Mouse (Mus musculus) 3134 (cell line): ENCODE data around the gene Sorbs2.

Experiments used
- DNase-seq: peaks from one replicate; pipeline ENCODE4 v3.0.0-alpha.2; 2011; ENCODE audit warnings: low spot score; ENCODE audit not compliant: insufficient read length; ENCODE audit errors: extremely low read depth

Gene Sorbs2

DNA sequence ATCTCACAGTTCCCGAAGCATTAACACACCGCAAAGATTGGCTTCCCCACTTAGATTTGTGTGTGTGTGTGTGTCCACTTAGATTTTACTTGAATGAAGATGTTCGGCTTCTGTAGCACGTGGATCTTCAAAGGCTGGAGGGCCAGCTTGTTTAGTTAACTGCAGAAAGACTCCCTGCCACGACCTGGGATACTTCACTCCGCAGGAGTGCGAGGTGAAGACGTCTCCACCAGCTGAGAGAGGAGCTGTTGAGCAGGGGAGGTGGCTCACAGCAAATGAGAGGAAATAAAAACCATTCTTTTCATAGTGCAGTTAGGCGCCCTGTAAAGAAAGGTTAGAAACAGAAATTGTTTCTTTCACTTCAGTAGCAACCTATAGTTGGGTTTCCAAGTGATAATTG is 107.5 kb downstream of the Sorbs2 start:
- DNase-seq: no peak

DNA sequence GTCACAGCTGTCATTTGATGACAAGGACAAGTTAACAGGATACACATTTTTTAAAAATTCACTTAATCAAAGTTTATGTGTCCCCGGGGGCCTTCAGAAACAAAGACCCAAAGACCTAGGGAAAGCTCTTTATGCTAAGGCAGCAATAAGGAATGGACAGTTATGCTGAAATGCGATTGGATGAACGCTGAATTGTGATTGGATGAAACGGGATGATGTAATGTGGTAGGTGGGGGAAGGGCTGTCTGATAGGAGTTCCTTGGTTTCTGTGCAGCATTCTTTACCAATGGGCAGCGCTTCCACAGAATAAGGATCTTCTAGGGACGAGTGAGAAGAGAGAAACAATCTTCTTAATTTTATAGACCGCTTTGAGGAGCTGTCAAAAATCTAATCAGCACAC is 108.0 kb downstream of the Sorbs2 start:
- DNase-seq: no peak

DNA sequence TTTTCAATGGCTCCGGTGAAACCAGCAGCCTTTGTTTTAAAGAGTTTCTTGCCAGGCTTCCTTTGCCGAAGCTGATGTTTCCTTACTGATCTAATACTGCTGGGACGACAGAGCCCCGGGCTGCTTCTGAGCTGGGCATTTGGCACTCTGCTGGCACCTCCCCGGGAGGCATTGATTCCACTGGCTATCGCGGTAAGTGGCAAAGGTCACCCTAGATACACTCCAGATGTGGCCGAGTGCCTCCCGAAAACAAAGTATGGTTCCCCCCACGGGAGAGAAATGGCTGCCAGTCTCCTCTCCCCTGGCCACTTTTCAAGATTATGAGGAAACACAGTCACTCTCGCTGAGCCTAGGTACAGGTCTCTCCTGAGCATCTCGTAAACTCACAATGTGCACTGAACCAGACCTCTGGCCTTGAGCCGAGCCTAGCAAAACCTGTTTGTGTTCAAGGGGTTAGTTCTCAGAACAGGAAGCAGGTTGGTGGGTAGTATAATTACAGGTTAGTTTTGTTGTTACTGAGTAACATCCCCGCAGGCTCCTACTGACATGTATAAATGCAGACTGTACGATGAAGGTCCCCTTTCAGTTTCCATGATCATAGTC is 114.1 kb downstream of the Sorbs2 start:
- DNase-seq: no peak

DNA sequence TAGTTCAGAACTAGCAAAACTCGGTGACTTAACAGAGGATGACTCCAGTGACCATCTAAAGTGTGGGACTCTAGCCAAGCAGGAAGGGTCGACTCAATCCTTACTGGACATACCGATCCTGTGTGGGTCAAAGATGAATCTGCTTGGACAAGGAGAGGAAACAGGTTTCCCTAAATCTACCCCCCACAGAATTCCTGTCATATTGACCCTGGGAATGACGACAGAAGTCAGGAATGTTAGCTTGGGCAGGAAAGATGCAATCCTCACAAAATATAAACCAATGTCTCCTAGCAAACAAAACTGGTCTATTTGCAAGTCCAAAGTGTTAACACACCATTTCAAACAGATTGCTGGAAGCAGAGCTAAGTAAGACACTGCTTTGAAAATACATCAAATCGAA is 118.8 kb downstream of the Sorbs2 start:
- DNase-seq: peak; percentile 29

DNA sequence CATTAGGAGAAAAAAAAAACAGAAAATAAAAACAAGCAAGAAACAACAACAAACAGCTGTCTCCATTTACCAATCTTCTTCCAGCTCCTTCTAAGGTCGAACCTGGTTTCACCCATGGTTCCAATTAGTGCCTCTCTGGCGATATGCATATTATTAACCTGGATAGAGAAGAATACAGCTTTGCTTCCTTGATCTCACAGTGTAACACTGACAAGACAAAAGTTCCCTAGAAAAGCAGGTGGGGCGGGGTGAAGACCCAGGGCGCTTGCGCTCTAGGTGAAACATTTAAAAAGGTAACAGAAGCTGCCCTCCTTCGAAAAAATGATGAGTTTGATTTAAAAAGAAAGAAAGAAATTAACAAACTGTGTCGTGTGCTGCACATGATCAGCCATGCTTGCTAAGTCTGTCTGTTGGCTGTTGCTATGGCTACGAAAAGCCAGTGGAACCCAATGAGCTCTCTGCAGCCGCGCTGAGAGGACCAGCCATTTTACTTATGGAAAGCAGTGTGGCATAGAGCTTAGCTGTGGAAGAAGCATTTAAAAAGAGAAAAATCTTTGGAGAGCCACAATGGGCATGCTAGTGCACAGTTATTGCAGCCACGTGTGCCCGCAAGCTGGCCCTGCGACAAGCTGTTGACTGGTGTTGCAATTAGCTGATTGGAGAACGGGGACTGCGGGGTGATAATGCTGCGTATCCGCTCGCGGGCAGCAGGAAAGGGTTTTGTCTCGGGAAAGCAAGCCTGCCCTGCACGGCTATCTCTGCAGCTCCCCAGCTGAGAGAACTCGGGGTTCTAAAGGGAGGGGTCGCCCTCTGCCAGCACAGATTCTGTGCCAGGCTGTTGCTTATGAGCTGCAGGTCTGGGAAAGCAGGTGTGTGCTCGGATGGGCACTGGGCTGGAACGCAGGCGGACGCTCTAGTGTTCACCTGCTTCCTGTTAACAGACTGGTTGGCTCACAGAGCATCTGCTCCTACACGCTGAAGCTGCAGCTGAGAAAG is 120.0 kb downstream of the Sorbs2 start:
- DNase-seq: no peak

DNA sequence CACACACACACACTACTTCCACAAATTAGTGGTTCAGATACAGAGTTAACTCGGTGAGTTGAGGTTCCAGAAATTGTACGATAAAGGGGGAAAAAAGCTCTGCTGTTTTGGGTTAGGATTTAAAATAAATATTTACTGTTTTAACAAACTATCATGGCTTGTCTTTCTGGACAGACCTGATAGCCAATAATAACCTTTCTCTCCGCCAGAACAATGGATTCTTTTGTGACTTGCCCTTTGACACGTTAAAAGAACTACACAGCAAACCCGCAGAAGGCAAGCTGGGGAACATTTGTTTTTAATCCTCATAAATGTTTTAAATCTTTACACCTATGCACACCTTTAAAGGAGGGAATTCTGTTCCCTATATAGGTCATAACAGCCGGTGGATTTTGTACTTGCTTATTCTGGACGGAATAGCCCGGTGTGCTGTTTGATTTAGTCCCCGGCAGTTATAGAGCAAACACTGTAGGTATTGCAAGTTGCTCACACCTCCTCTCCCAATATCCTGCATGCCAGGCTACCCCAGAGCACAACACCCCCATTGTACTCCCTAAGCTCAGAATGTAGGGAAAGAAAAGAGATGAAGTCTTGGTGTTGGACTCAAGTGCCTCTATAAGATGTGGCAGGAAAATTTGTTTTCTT is 121.0 kb downstream of the Sorbs2 start:
- DNase-seq: no peak

DNA sequence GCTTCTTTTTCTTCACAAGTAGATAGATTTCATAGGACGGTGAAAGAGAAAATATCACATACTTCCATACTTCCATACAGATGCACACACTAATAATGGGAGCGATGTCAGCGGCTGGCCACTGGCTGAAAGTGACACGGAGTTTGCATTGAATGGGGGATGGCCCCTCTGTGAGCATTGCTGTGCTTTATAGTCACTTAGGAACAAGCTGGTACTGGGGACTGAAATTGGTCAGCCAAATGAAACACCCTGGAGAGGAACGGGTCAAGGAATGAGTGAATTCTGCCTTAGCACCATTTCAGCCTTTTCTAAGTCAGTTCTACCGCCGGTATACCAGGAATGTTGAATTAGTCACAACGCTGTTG is 121.5 kb downstream of the Sorbs2 start:
- no peak for DNase-seq

DNA sequence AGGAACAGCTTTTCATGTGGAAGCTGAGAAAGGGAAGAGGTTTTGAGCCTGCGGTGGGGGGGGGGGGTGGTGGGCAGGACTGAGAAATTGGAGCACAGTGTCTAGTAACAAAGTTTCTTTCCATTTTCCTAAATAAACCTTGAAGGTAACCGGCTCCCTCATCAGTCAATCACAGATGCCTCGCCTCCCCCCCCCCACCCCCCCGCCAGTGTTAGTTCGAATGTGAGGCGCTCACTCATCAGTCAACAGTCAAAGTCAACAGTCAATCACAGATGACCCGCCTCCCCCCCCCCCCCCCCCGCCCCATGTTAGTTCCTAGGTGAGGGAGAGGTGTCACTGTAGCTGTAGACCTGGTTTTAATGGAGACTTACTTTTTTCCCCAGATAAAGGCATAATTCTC is 123.4 kb downstream of the Sorbs2 start:
- no peak for DNase-seq

DNA sequence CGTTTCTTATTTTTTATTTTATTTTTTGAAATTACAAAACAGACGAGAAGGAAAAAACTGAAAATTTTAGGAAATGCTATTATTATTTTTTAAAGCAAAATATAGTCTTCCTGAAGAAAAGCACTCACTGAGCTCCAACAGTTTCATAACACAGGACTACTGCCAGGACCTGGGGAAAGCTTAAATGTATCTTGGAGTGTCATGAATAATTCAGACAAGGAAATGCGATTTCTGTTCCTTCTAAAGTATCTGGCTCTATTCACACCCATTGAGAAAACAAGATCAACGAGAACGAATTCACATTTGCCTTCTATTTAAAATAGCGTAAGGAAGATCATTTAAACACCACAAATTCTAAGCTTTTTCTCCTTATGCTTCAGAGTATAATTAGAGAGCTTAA is 127.6 kb downstream of the Sorbs2 start:
- DNase-seq: no peak

DNA sequence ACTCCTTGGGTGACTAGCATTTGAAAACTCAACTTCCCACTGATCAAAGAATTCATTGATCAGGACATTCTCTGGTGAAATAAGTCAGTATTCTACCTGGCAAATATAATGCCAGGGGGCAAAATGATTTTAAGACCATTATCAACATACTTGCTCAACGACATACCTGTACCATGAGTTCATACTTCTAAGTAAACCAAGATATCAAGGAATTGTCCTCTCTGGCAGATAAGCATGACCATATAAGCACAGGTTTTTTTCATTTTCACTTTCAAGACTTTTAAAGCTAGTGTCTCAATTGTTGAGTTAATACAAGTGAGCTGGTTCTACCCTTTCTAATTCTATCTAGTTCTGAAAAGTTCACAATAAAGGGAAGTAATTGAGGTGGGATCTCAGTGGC is 130.2 kb downstream of the Sorbs2 start:
- no peak for DNase-seq

DNA sequence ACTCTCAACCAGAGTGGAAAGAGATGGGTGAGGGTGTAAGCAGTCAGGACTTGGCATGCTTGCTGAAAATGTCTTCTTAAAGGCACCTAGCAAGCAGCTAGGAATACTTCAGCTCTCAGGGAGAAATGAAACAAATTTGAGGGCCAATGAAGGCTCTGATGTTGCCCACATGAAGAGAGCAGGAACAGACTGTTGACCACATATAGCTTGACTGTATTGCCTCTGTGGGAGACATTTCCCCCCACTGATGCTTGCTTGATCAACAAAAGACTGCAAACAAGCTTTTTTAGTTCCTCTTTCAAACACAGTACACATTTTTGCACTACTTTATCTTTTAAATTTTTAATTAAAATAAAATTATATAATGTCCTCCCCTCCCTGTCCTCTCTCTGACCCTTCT is 131.9 kb downstream of the Sorbs2 start:
- no peak for DNase-seq

DNA sequence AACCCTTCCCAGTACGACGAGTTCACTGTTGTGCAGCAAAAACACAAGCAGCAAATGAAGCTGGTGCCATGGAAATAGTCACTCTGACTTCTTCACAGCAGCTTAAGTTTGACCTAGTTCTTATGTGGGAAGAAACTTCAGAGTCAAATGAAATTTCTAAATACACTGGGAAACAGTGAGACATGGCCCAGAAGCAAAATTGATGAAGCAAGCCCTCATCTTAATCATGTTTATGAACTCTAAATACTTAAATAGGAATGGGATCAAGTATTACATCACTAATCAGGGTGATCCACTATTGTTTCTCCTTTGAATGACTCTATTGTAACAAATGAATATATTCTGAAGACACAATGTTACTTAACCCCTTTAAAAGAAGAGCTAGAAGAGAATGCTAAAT is 137.1 kb downstream of the Sorbs2 start:
- no peak for DNase-seq

DNA sequence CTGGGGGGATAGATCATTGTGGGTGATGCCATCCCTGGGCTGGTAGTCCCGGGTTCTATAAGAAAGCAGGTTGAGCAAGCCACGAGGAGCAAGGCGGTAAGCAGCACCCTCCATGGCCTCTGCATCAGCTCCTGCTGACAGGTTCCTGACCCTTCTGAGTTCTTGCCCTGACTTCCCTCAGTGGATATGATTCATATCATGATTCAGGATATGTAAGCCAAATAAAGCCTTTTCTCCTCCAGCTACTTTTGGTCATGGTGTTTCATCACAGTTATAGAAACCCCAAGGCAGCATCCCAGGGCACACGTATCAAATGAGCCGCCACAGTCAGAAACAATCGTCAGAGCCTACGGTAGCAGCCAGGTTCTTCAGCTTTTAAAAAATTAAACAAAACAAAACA is 141.5 kb downstream of the Sorbs2 start:
- DNase-seq: peak; percentile 52

DNA sequence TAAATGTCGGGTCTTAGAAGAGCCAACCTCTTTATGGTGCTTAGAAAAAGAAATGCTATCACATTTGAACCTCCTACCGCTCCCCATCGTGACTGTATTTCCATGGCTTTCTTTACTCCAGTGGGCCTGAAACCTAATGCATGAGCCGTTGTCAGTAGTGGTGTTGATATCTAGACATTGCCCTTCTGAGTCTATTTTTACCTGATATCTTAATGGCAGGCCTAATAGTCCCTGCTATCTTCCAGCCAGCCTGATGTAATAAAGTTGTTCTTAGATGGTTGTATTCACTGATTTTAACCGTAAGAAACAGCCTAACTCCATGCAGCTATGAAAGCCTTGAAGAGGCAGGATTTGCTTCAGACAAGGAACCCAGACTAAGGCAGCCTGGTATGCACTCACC is 142.4 kb downstream of the Sorbs2 start:
- no peak for DNase-seq

DNA sequence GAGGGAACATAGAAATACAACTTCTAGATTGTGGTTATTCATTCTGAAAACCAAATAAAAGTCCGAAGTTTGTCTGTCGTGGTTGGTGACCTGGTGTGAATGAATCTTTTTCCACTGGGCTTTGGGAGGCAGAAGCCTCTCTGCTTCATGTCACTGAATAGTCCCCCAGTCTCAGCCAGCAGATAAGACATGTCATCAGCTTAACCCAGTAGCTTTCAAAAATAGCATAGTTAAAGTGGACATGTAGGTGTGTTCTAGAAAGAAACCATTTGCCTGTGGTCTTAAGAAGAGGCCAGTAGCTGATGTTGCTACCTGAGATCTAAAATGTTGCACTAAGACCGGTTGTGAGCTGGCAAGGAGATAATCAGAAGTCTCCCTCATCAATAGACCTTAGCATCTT is 150.4 kb downstream of the Sorbs2 start:
- DNase-seq: no peak

DNA sequence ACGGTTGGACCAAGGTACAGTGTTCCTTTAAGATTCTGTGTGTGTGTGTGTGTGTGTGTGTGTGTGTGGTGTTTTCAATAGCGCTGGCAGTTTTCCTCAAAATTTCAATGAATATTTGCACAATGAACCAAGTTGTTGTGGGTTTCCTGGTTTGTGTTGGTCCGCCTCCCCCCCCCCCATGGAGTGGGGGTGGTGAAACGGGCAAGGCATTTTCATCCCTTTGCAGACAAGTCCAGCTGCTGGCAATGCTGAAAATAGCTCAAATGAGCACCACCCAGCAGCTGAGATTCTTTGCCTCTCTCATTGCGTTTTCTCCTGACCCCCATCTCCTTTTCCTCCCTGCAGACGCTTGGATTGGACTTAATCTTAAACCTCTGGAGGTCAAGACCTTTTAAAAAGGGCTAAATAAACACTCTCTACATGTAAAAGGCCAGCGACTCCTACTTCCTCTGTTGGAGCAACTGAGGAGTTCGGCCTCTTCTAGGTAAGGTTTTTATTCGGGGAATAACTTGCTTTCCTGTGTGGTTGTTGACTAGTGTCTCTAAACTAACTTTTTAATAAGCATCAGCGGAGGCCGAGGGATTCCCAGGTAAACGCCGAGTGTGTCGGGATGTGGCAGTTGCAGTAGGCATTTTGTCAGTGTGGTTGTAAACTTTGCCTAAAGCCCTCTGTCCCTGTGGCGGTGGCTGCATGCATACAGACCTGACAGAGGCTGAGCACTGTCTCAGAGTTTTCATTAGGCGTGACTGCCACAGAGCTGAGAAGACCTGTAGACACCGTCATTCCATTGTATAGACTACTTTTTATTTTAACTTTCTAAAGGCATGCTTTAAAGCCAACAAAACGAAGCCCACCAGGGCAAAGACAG is 151.1 kb downstream of the Sorbs2 start:
- DNase-seq: peak; percentile 57

DNA sequence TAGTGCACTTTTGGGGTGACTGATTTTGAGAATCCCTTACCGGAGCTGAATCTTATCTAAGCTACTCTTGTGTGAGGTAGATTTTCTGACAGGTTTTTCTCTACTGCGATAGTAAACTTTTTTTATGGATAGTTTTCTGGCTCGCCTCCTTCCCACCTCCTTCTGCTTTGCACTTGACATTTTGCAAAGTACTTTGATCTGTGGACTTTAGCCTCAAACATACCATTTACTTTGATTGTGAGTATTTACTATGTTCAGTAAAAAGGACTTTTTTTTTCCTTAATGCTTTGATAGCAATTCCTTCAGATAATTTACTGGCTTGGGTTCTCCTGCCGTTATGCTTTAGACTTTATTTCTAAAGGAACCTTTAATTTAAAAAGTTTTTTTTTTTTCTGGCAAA is 151.9 kb downstream of the Sorbs2 start:
- DNase-seq: no peak

DNA sequence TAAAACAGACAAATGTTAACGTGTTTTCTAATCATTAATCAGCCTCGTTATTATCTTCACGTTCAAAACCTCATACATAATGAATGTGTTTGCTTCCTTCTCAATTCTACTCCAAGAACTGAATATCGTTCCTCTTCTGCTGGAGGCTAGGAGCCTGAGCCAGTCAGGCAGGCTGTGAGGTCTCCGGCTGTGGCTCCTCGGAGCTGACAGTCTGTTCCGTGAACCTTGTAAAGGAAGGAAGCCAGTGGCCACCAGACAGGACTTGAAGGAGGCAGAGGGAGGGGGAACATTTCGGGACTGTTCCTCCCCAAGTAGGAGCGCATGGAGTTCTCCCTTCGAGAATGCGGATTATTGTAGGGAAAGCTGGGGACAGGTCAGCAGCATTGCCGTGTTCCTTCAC is 153.0 kb downstream of the Sorbs2 start:
- DNase-seq: no peak

DNA sequence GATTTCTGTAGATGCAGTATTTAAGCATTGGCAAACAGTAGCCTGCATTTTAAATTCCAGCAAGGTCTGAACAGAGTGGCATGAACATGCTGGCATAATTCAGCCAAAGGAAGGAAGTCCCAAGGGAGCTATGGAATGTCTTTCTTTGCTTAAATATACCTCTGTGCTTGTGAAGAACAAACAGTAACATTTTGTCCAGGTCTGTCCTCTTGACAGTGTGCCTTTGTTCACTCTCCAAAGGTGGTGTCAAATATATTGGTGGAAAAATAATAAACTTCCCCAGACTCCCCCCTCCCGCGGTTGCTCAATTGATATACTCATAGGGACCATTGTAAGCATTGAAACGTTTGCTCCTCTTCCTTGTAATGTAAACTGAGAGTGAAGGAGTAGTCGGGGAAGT is 154.0 kb downstream of the Sorbs2 start:
- DNase-seq: no peak

DNA sequence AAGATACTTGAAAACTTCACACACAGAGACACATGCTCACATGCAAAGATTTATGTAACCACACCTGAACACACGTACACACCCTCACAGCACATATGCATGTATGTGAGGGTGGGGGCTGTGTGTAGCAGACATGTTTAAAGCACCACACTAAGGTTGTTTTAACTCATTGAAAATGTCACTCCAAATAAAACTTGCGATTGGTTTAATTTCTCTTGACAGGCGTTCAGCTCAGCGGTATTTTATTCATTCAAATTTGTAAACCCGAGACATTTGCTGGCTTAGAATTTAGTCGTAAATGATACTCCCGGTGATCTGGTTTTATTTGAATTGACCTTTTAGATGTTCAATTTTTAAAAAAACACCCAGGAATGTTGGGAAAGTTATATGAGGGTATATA is 158.6 kb downstream of the Sorbs2 start:
- DNase-seq: no peak

DNA sequence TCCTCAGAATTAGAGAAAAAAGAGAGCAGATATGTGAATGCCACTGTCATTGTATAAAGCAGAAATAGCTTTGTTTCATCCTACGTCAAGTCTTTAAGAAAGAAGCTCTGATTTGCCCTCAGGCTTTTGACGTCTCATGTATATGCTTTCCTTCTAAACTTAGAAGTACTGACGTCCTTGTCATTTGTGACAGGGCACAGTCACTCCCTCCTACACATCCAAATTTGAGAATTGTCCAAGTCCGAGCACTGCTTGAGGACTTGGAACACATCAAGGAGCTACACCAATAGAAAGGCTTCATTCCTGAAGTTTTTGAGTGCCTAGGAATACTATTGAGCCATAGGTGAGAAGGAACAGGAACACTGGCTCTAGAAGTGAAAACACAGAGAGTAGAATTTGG is 165.6 kb downstream of the Sorbs2 start:
- no peak for DNase-seq
